Mouse (Mus musculus) kidney, adult 10 weeks (tissue): ENCODE results near the gene Itpr1. TPM values are rescaled to one million over a fixed set of nuclear protein-coding genes. Genes with fewer than 3 reads are reported as not detected.

ENCODE experiments used
- polyA plus RNA-seq: library from polyadenylated mRNA; stranded (reverse); fragments of 350-450 nt; fragmentation: Illumina TruSeq; extraction: RNeasy Lipid Tissue Mini Kit (QIAGEN cat#74804); gene quantifications from one replicate; pipeline ENCODE4 v1.2.3, GENCODE M21; 2014; ENCODE audit warnings: low read depth, low replicate concordance

The Itpr1 gene
- 124 TPM for polyA plus RNA-seq

DNA sequence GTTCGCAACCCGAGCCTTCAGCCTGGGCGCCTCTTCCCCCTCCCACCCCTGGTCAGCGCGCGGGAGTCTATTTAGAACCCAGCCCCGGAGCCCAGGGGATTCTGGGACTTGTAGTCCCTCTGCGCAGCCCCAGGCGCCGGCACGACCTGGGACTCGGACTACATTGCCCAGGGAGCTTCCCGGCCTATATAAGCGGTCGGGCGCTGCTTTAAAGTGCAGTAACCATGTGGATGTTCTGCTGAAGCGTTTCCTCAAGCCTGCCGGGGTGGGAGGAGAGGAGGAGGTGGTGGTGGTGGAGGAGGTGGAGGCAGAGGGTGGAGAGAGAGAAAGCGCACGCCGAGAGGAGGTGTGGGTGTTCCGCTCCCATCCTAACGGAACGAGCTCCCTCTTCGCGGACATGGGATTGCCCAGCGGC lies at the start of gene Itpr1:
Itpr1 (plus strand) TSS at position 216 of the 415 bp plus-strand sequence.

DNA sequence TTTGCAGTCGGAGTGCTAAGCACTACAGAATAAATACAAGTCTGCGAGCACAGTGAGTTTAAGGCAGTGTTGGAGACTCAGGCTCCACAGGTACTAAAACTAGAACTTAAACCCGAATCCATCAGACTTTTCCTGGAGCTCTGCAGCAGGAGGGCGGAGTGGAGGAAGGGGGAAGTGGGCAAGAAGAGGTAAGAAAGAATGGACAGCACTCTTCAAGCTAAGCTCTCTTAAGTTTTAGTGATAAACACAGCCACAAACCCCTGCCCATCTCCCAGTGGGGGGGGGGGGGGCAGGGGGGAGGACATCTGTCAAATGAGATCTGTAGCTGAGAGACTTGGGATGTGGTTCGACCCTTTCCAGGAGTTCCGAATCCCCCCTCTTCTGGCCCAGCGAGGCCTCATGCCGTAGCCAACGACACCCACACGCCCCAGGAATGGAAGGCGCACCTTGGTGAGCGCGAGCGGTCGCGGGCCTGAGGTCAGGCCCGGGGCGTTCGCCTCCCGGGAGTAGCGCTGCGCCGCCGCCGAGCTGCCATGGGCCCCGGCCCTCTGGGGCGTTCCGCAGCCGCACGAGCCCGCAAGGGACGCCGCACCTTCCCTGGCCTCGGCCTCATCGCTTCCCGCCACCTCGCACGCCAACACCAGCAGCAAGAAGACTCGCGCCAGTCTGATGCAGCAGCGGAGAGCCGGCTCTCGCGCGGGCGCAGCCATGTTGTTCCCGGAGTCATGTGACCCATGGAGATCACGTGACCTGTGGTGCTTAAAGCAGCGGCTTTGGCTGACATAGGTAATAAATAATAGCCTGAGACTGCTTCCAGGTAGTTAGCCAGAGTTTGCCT lies 27.8 kb upstream of the Itpr1 start, which contains the start of gene Sumf1:
Sumf1 (minus strand) TSS at position 736 of the 838 bp plus-strand sequence.

Other genes starting within 250 kb of the Itpr1 start
- gene Setmar, start 148.1 kb upstream of the Itpr1 start, polyA plus RNA-seq: 8.6 TPM
- 83.3 TPM for gene Sumf1, start 27.5 kb upstream of the Itpr1 start, polyA plus RNA-seq